Mouse (Mus musculus) spleen, adult 2 months (tissue): ENCODE data around the gene Ssh3.

Source experiments
- CTCF ChIP-seq: fragments of 200-500 bp; IDR thresholded peaks from 2 replicates; pipeline ENCODE4 v1.5.1; 2011; ENCODE audit warnings: mild to moderate bottlenecking, inconsistent platforms; ENCODE audit not compliant: insufficient read depth, insufficient read length, insufficient replicate concordance; ENCODE audit errors: extremely low read depth
- POLR2A ChIP-seq: fragments of 200-500 bp; IDR thresholded peaks from 2 replicates; pipeline ENCODE4 v1.6.1; 2011; ENCODE audit warnings: low read depth, low read length, inconsistent platforms

GRCm38 (mm10) chr19:4217140-4217539 is 51.8 kb downstream of the Ssh3 start:
- TF ChIP-seq CTCF (no peak), POLR2A (no peak)
